Mouse (Mus musculus): Measurements from ENCODE around the gene Nim1k.
"Not testable (repeated sequence)": the region's sequence is repeated elsewhere in the genome, so short reads cannot be mapped to it uniquely, and the experiment has no call there.

GRCm38 (mm10) chr13:119691958-119692357 lies 63.7 kb downstream of the Nim1k start:
- not testable (repeated sequence) for TF ChIP-seq POLR2A (IDR thresholded peaks at IDR 0.05; ENCODE audit: control insufficient read depth, extremely low read depth, insufficient read depth, low read length, poor library complexity); CTCF (IDR thresholded peaks at IDR 0.05; ENCODE audit: borderline replicate concordance, control insufficient read depth, extremely low read depth, insufficient read depth, low read length, poor library complexity)

All from thymus, adult 2 months (tissue).